In genomic region chr4:136708956-136709355, GRCm38 (mm10) we compare ENCODE assay signal across 14 mouse cellular contexts.
A peak's percentile ranks its signal among the peaks of the same experiment; 100 is the strongest.
DNase-seq lines count a peak whose midpoint lies in the region; ATAC-seq lines count a peak whose summit lies in the region.
"Had no signal": no experiment of that assay in that cellular context is flagged by ENCODE, and none has a peak within 500 bp of the region (broad histone marks: within the 10 kb centered on the region; RNA-seq: fewer than 3 reads in every experiment).

No protein-coding gene starts in this region.

- no peak for DNase-seq in hindbrain, embryonic 10.5 days (ENCODE audit: low spot score)
- DNase-seq in hindbrain, embryonic 11.5 days (ENCODE audit: low spot score) = no peak
- peak; percentile 36 for DNase-seq in adrenal gland, postnatal 10 days
- peak; percentile 53 for DNase-seq in adrenal gland, postnatal 14 days
- DNase-seq in gastrocnemius, postnatal 25 days = no peak
- no peak for DNase-seq in gastrocnemius, postnatal 4 days (ENCODE audit: low spot score in 2 of 2)
- DNase-seq: cerebellum, adult 8-10 months; gastrocnemius, postnatal 36 days; right cerebral cortex, postnatal 4 days; thymus, postnatal 4 days had no signal

- no peaks in the 10 kb centered on the region for H3K27me3 ChIP-seq in hindbrain, embryonic 10.5 days (ENCODE audit: insufficient read depth, poor library complexity, severe bottlenecking)
- H3K27me3 ChIP-seq in hindbrain, embryonic 11.5 days (ENCODE audit: control insufficient read depth, insufficient read depth, low read length) = no peaks in the 10 kb centered on the region
- H3K27me3 ChIP-seq in midbrain, embryonic 13.5 days = no peaks in the 10 kb centered on the region
- H3K27me3 ChIP-seq: forebrain, embryonic 12.5 days; limb, embryonic 15.5 days had no signal

- no peak for ATAC-seq in hindbrain, embryonic 11.5 days (ENCODE audit: low FRiP score)
- ATAC-seq in midbrain, embryonic 13.5 days = no peak

- H3K4me1 ChIP-seq in hindbrain, embryonic 10.5 days (replicated peaks) = peaks cover 48% of the 10 kb centered on the region
- H3K4me1 ChIP-seq in hindbrain, embryonic 11.5 days (replicated peaks; ENCODE audit: control insufficient read depth, insufficient read depth, low read length) = no peaks in the 10 kb centered on the region
- H3K4me1 ChIP-seq in midbrain, embryonic 13.5 days (replicated peaks) = peaks cover 58% of the 10 kb centered on the region

- H3K4me2 ChIP-seq in hindbrain, embryonic 11.5 days (replicated peaks; ENCODE audit: low read depth, low read length) = no peak overlapping the region
- H3K4me2 ChIP-seq in midbrain, embryonic 13.5 days (replicated peaks) = no peak overlapping the region
- H3K4me2 ChIP-seq: forebrain, embryonic 12.5 days; heart, embryonic 13.5 days; limb, embryonic 15.5 days had no signal

- peak overlapping the region; percentile 64 for H3K27ac ChIP-seq in hindbrain, embryonic 10.5 days
- no peak overlapping the region for H3K27ac ChIP-seq in hindbrain, embryonic 11.5 days (ENCODE audit: low read depth, low read length)
- peak overlapping the region; percentile 27 for H3K27ac ChIP-seq in midbrain, embryonic 13.5 days
- H3K27ac ChIP-seq: forebrain, embryonic 12.5 days; heart, embryonic 13.5 days; limb, embryonic 15.5 days had no signal

- H3K4me3 ChIP-seq in hindbrain, embryonic 10.5 days = no peak overlapping the region
- H3K4me3 ChIP-seq in hindbrain, embryonic 11.5 days (ENCODE audit: low read depth, low read length) = no peak overlapping the region
- no peak overlapping the region for H3K4me3 ChIP-seq in midbrain, embryonic 13.5 days (replicated peaks)
- H3K4me3 ChIP-seq: forebrain, embryonic 12.5 days; heart, embryonic 13.5 days; limb, embryonic 15.5 days had no signal

- H3K9me3 ChIP-seq in hindbrain, embryonic 10.5 days = no peaks in the 10 kb centered on the region
- no peaks in the 10 kb centered on the region for H3K9me3 ChIP-seq in hindbrain, embryonic 11.5 days (ENCODE audit: control insufficient read depth, low read length)
- no peaks in the 10 kb centered on the region for H3K9me3 ChIP-seq in midbrain, embryonic 13.5 days
- H3K9me3 ChIP-seq: forebrain, embryonic 12.5 days; heart, embryonic 13.5 days; limb, embryonic 15.5 days had no signal

- 73% methylated on average over 2 of the region's 2 CpGs for WGBS in hindbrain, embryonic 10.5 days
- 72% methylated on average over 2 of the region's 2 CpGs for WGBS in hindbrain, embryonic 11.5 days
- WGBS in midbrain, embryonic 13.5 days = 68% methylated on average over 2 of the region's 2 CpGs

- peaks cover 1% of the 10 kb centered on the region; the same call in 1 of the 2 replicates for H3K36me3 ChIP-seq in hindbrain, embryonic 10.5 days
- no peaks in the 10 kb centered on the region for H3K36me3 ChIP-seq in hindbrain, embryonic 11.5 days (ENCODE audit: control insufficient read depth, insufficient read depth, low read length)
- H3K36me3 ChIP-seq in midbrain, embryonic 13.5 days = no peaks in the 10 kb centered on the region
- H3K36me3 ChIP-seq: forebrain, embryonic 12.5 days; heart, embryonic 13.5 days; limb, embryonic 15.5 days had no signal

- no peak overlapping the region for H3K9ac ChIP-seq in hindbrain, embryonic 11.5 days (ENCODE audit: low read depth, low read length)
- H3K9ac ChIP-seq in midbrain, embryonic 13.5 days (replicated peaks) = peak overlapping the region; percentile 4; the same call in 1 of the 2 replicates
- H3K9ac ChIP-seq: forebrain, embryonic 12.5 days; limb, embryonic 15.5 days had no signal

Comparison
In these comparisons a context has a peak if more than half of its experiments do, and no peak if none do; other contexts are left out.
1. DNase-seq: peak in adrenal gland, postnatal 10 days (single experiment) and adrenal gland, postnatal 14 days (single experiment); none in hindbrain, embryonic 10.5 days (single experiment), hindbrain, embryonic 11.5 days (single experiment), gastrocnemius, postnatal 25 days (single experiment) and gastrocnemius, postnatal 4 days (0 of 2).